Mouse (Mus musculus) forebrain, embryonic 14.5 days (tissue): ENCODE results near the gene Tmcc1. TPM values are rescaled to one million over a fixed set of nuclear protein-coding genes. Genes with fewer than 3 reads are reported as not detected.
"Not testable (repeated sequence)": the region's sequence is repeated elsewhere in the genome, so short reads cannot be mapped to it uniquely, and the experiment has no call there.

Experiments
- ATAC-seq: fragments of 200-750 bp; cut with Nextera tagmentation; 2 replicates; pipeline ENCODE4 v1.8.0; 2017; ENCODE audit warnings: mild to moderate bottlenecking, moderate library complexity
- DNase-seq: peaks from one replicate; pipeline ENCODE4 v3.0.0-alpha.2; 2015; ENCODE audit warnings: low spot score
- H3K27ac ChIP-seq: fragments of 300-500 bp; sonication (generic); 2 replicates; pipeline ENCODE4 v1.5.1; 2014; ENCODE audit warnings: low read depth, mild to moderate bottlenecking, control low read depth, low read length, moderate library complexity
- H3K27me3 ChIP-seq: fragments of 300-500 bp; sonication (generic); replicated peaks from 2 replicates; pipeline ENCODE4 v1.6.1; 2014; ENCODE audit warnings: low read length, control low read depth, mixed read lengths; ENCODE audit not compliant: control insufficient read depth, insufficient read depth
- H3K36me3 ChIP-seq: fragments of 300-500 bp; sonication (generic); 2 replicates; pipeline ENCODE4 v1.6.1; 2014; ENCODE audit warnings: low read length, control low read depth; ENCODE audit not compliant: control insufficient read depth, insufficient read depth
- H3K4me1 ChIP-seq: fragments of 300-500 bp; sonication (generic); 2 replicates; pipeline ENCODE4 v1.6.1; 2014; ENCODE audit warnings: antibody characterized with exemption, low read length, control low read depth; ENCODE audit not compliant: control insufficient read depth, insufficient read depth
- H3K4me2 ChIP-seq: fragments of 300-500 bp; sonication (generic); 2 replicates; pipeline ENCODE4 v1.6.1; 2014; ENCODE audit warnings: mild to moderate bottlenecking, control low read depth, low read length
- H3K4me3 ChIP-seq: fragments of 300-500 bp; sonication (generic); 2 replicates; pipeline ENCODE4 v1.5.1; 2014; ENCODE audit warnings: low read depth, low read length, control low read depth
- H3K9ac ChIP-seq: fragments of 300-500 bp; sonication (generic); 2 replicates; pipeline ENCODE4 v1.6.1; 2014; ENCODE audit warnings: mild to moderate bottlenecking, low read length, control low read depth, moderate library complexity
- H3K9me3 ChIP-seq: fragments of 300-500 bp; sonication (generic); replicated peaks from 2 replicates; pipeline ENCODE4 v1.6.1; 2016; ENCODE audit warnings: low read length, control low read depth, mixed read lengths; ENCODE audit not compliant: control insufficient read depth
- WGBS: fragments of 180-500 bp; shearing (Covaris S2); extraction: QIAGEN DNeasy Blood & Tissue Kit; methylation state at CpG from one replicate; pipeline ENCODE4 v1.1.7; 2014; 5-methylcytosine and 5-hydroxymethylcytosine counted together
- polyA plus RNA-seq: library from polyadenylated mRNA; unstranded; fragments of >200 nt; fragmentation: Nextera tagmentation; extraction: Ambion mirVana; gene quantifications from 2 replicates; pipeline ENCODE4 v1.2.1, GENCODE M21; 2014

Gene Tmcc1
- polyA plus RNA-seq, 1 experiment from 2014 or later = 22.7 TPM

GRCm38 (mm10) chr6:116074892-116075291 lies 118.4 kb downstream of the Tmcc1 start:
- H3K27ac ChIP-seq = no peak overlapping the region
- no peaks in the 10 kb centered on the region for H3K27me3 ChIP-seq
- H3K36me3 ChIP-seq = no peaks in the 10 kb centered on the region
- H3K9me3 ChIP-seq = no peaks in the 10 kb centered on the region
- ATAC-seq = no peak
- H3K4me2 ChIP-seq = no peak overlapping the region
- DNase-seq = no peak
- H3K9ac ChIP-seq = no peak overlapping the region
- H3K4me3 ChIP-seq = no peak overlapping the region
- H3K4me1 ChIP-seq = no peaks in the 10 kb centered on the region

- ATAC-seq = no peak
- H3K27me3 ChIP-seq = no peaks in the 10 kb centered on the region
- no peaks in the 10 kb centered on the region for H3K9me3 ChIP-seq
- H3K9ac ChIP-seq = no peak overlapping the region
- 93% methylated on average over 4 of the region's 4 CpGs for WGBS
- H3K4me3 ChIP-seq = no peak overlapping the region
- no peaks in the 10 kb centered on the region for H3K4me1 ChIP-seq
- no peak for DNase-seq
- no peak overlapping the region for H3K27ac ChIP-seq
- no peaks in the 10 kb centered on the region for H3K36me3 ChIP-seq
- H3K4me2 ChIP-seq = no peak overlapping the region
Observed at GRCm38 (mm10) chr6:116073610-116074009, 119.7 kb downstream of the Tmcc1 start.

DNA sequence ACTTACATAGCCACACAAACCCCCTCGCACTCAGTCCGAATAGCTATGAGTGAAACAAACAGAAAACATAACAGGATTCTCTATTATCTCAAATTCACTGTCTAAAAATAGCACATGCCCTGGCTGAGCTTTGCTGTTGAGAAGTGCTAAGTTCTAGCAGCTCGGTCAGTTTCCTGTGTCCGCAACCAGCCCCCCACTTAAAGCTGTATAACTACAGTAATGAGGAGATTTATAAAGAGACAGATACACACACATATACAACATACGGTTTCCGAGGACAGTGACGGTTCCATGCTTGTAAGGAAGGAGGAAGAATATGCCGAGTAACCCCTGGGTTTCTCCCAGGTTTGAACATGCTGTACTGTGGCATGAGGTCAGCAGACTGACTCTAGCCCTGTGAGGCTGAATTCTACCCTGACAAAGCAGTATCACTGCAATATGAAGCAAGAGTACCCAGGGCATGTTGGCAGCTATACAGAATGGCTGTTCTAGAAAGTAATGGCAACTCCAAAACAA lies 120.5 kb downstream of the Tmcc1 start:
- no peak for DNase-seq

GRCm38 (mm10) chr6:116072221-116072745 lies 121.0 kb downstream of the Tmcc1 start:
- Histone ChIP-seq H3K4me2 (no peak overlapping the region), H3K4me3 (no peak overlapping the region), H3K9me3 (no peaks in the 10 kb centered on the region), H3K36me3 (no peaks in the 10 kb centered on the region), H3K27ac (no peak overlapping the region), H3K9ac (no peak overlapping the region), H3K4me1 (no peaks in the 10 kb centered on the region), H3K27me3 (no peaks in the 10 kb centered on the region)
- ATAC-seq (no peak), DNase-seq (no peak)
- 56% methylated on average over 6 of the region's 6 CpGs for WGBS

More for the DNA sequence above, 120.5 kb downstream of the Tmcc1 start:
- Histone ChIP-seq H3K27me3 (no peaks in the 10 kb centered on the region), H3K9me3 (no peaks in the 10 kb centered on the region), H3K4me1 (no peaks in the 10 kb centered on the region), H3K36me3 (no peaks in the 10 kb centered on the region), H3K27ac (no peak overlapping the region), H3K9ac (no peak overlapping the region), H3K4me3 (no peak overlapping the region), H3K4me2 (no peak overlapping the region)
- ATAC-seq = no peak
- 86% methylated on average over 8 of the region's 8 CpGs for WGBS

DNA sequence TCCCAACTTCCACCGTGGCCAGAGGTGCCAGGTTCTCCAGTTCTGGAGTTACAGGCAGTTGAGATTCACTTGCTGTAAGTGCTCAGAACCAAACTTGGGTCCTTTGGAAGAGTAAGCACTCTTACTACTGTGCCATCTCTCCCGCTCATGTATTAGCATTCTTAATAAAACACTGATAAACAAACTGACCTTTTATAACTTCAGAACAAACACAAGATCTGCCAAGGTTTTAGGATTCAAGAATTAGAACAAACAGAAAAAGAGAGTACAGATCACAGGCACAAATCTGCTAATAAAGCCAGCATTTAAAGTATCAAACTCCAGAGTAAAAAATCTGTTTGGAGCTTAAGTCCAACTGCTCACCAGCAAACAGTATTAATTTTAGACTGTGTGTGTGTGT lies 121.5 kb downstream of the Tmcc1 start:
- Histone ChIP-seq H3K4me3 (no peak overlapping the region), H3K36me3 (no peaks in the 10 kb centered on the region), H3K27me3 (no peaks in the 10 kb centered on the region), H3K4me2 (no peak overlapping the region), H3K27ac (no peak overlapping the region), H3K9ac (no peak overlapping the region), H3K9me3 (no peaks in the 10 kb centered on the region), H3K4me1 (no peaks in the 10 kb centered on the region)
- ATAC-seq (no peak), DNase-seq (no peak)
- WGBS = 90% methylated on average over 2 of the region's 2 CpGs

- Histone ChIP-seq H3K9ac (no peak overlapping the region), H3K4me1 (no peaks in the 10 kb centered on the region), H3K27ac (no peak overlapping the region), H3K9me3 (no peaks in the 10 kb centered on the region), H3K4me2 (no peak overlapping the region), H3K36me3 (no peaks in the 10 kb centered on the region), H3K27me3 (no peaks in the 10 kb centered on the region), H3K4me3 (no peak overlapping the region)
- ATAC-seq (no peak), DNase-seq (no peak)
- WGBS = 94% methylated on average over 3 of the region's 3 CpGs
Observed at GRCm38 (mm10) chr6:116070558-116070957, 122.7 kb downstream of the Tmcc1 start.

DNA sequence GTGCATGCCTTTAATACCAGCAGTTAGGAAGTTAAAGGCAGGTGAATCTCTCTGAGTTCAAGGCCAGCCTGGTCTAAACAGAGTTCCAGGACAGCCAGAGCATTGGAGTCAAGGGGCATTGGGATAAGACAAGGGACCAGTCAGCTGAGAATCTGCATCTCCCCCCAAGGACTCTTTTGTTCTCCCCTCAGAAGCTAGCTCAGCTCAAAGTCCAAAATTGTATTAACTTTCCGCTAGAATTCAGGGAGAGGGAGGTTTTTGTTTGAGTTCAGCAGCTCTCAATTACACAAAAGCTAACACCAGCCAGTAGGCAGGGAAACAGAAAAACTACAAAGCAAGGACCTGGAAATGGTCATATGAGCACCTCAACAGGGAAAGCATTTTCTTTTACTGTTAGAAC lies 129.8 kb downstream of the Tmcc1 start:
- H3K9me3 ChIP-seq = no peaks in the 10 kb centered on the region
- 44% methylated on average over 1 of the region's 1 CpGs for WGBS
- DNase-seq (no peak), ATAC-seq (no peak)
- no peaks in the 10 kb centered on the region for H3K36me3 ChIP-seq
- H3K27ac ChIP-seq = no peak overlapping the region
- H3K4me2 ChIP-seq = no peak overlapping the region
- H3K9ac ChIP-seq = no peak overlapping the region
- no peak overlapping the region for H3K4me3 ChIP-seq
- no peaks in the 10 kb centered on the region for H3K27me3 ChIP-seq
- no peaks in the 10 kb centered on the region for H3K4me1 ChIP-seq

GRCm38 (mm10) chr6:116059542-116059941 lies 133.7 kb downstream of the Tmcc1 start:
- DNase-seq, H3K27ac ChIP-seq, H3K9ac ChIP-seq, H3K4me3 ChIP-seq, H3K4me2 ChIP-seq, H3K27me3 ChIP-seq, ATAC-seq, H3K9me3 ChIP-seq, H3K36me3 ChIP-seq: not testable (repeated sequence)
- H3K4me1 ChIP-seq = peaks cover 19% of the 10 kb centered on the region

- DNase-seq = no peak
- H3K4me2 ChIP-seq = no peak overlapping the region
- no peaks in the 10 kb centered on the region for H3K36me3 ChIP-seq
- no peak overlapping the region for H3K27ac ChIP-seq
- H3K27me3 ChIP-seq = no peaks in the 10 kb centered on the region
- 78% methylated on average over 3 of the region's 3 CpGs for WGBS
- H3K4me3 ChIP-seq = no peak overlapping the region
- no peaks in the 10 kb centered on the region for H3K9me3 ChIP-seq
- peaks cover 25% of the 10 kb centered on the region for H3K4me1 ChIP-seq
- no peak overlapping the region for H3K9ac ChIP-seq
- no peak for ATAC-seq
Observed at GRCm38 (mm10) chr6:116058541-116059300, 134.6 kb downstream of the Tmcc1 start.
